Mouse (Mus musculus): ENCODE results near the gene Gm14180.

GRCm38 (mm10) chr11:99758877-99759276, 24.8 kb upstream of the Gm14180 start:
- TF ChIP-seq CTCF (IDR thresholded peaks at IDR 0.05; ENCODE audit: low read depth): no peak
- TF ChIP-seq EP300 (IDR thresholded peaks at IDR 0.05; ENCODE audit: low read depth): no peak

Data from liver, embryonic 14.5 days (tissue).